Mouse (Mus musculus): ENCODE measurements around the gene Hmg20a. TPM values are rescaled to one million over a fixed set of nuclear protein-coding genes. Genes with fewer than 3 reads are reported as not detected.
A peak's percentile ranks its signal among the peaks of the same experiment; 100 is the strongest.

Gene Hmg20a
- polyA plus RNA-seq, 2 experiments: 9.5 to 9.6 TPM

GRCm38 (mm10) chr9:56439699-56440098 lies 21.3 kb downstream of the Hmg20a start:
- Histone ChIP-seq H3K4me1 (replicated peaks; ENCODE audit: control insufficient read depth in 2 of 2, insufficient read depth in 2 of 2, low read length in 1 of 2) (no peaks in the 10 kb centered on the region), H3K9me3 (ENCODE audit: control insufficient read depth, low read length) (no peaks in the 10 kb centered on the region), H3K4me3 (ENCODE audit: insufficient read depth in 1 of 2, low read depth in 2 of 2, low read length in 2 of 2) (no peak overlapping the region), H3K27ac (no peak overlapping the region), H3K36me3 (replicated peaks; ENCODE audit: control insufficient read depth, insufficient read depth, low read depth) (no peaks in the 10 kb centered on the region), H3K27me3 (ENCODE audit: control insufficient read depth, insufficient read depth, low read length) (no peaks in the 10 kb centered on the region), H3K9ac (replicated peaks) (no peak overlapping the region), H3K4me2 (ENCODE audit: low read depth) (no peak overlapping the region)
- 74% methylated on average over 7 of the region's 7 CpGs for WGBS (ENCODE audit: insufficient replicate concordance)
- ATAC-seq (ENCODE audit: insufficient read depth) (no peak), DNase-seq (ENCODE audit: low read depth in 3 of 3, low spot score in 3 of 3) (no peak)
- no peak for TF ChIP-seq EP300 (IDR thresholded peaks at IDR 0.05; ENCODE audit: low read depth)
- no peak for TF ChIP-seq CTCF (IDR thresholded peaks at IDR 0.05; ENCODE audit: low read depth)

- Histone ChIP-seq H3K4me2 (ENCODE audit: low read depth) (no peak overlapping the region), H3K27ac (no peak overlapping the region), H3K9me3 (ENCODE audit: control insufficient read depth, low read length) (no peaks in the 10 kb centered on the region), H3K4me1 (replicated peaks; ENCODE audit: control insufficient read depth in 2 of 2, insufficient read depth in 2 of 2, low read length in 1 of 2) (peaks cover 7 to 8% of the 10 kb centered on the region in 2 experiments), H3K27me3 (ENCODE audit: control insufficient read depth, insufficient read depth, low read length) (no peaks in the 10 kb centered on the region), H3K36me3 (replicated peaks; ENCODE audit: control insufficient read depth, insufficient read depth, low read depth) (no peaks in the 10 kb centered on the region), H3K9ac (replicated peaks) (no peak overlapping the region), H3K4me3 (ENCODE audit: insufficient read depth in 1 of 2, low read depth in 2 of 2, low read length in 2 of 2) (no peak overlapping the region)
- WGBS (ENCODE audit: insufficient replicate concordance): 74% methylated on average over 6 of the region's 6 CpGs
- ATAC-seq (ENCODE audit: insufficient read depth): no peak
- no peak for DNase-seq (ENCODE audit: low read depth in 3 of 3, low spot score in 3 of 3)
- no peak for TF ChIP-seq CTCF (IDR thresholded peaks at IDR 0.05; ENCODE audit: low read depth)
- no peak for TF ChIP-seq EP300 (IDR thresholded peaks at IDR 0.05; ENCODE audit: low read depth)
These were observed 33.2 kb downstream of the Hmg20a start for GRCm38 (mm10) chr9:56451570-56451969.

- Histone ChIP-seq H3K4me2 (ENCODE audit: low read depth) (peak overlapping the region; percentile 34), H3K9ac (replicated peaks) (no peak overlapping the region), H3K4me3 (ENCODE audit: insufficient read depth in 1 of 2, low read depth in 2 of 2, low read length in 2 of 2) (no peak overlapping the region), H3K9me3 (ENCODE audit: control insufficient read depth, low read length) (no peaks in the 10 kb centered on the region), H3K4me1 (replicated peaks; ENCODE audit: control insufficient read depth in 2 of 2, insufficient read depth in 2 of 2, low read length in 1 of 2) (peaks cover 7 to 8% of the 10 kb centered on the region in 2 experiments), H3K27me3 (ENCODE audit: control insufficient read depth, insufficient read depth, low read length) (no peaks in the 10 kb centered on the region), H3K36me3 (replicated peaks; ENCODE audit: control insufficient read depth, insufficient read depth, low read depth) (no peaks in the 10 kb centered on the region), H3K27ac (no peak overlapping the region)
- whole genome bisulfite sequencing (ENCODE audit: insufficient replicate concordance): 42% methylated on average over 2 of the region's 2 CpGs
- ATAC-seq (ENCODE audit: insufficient read depth) (peak; percentile 70), DNase-seq (ENCODE audit: low read depth in 3 of 3, low spot score in 3 of 3) (peak; percentile 11 to 22 (median 17))
- TF ChIP-seq CTCF (IDR thresholded peaks at IDR 0.05; ENCODE audit: low read depth): no peak
- no peak for TF ChIP-seq EP300 (IDR thresholded peaks at IDR 0.05; ENCODE audit: low read depth)
These were observed 34.8 kb downstream of the Hmg20a start for GRCm38 (mm10) chr9:56453038-56453815.

GRCm38 (mm10) chr9:56456426-56456825 lies 38.0 kb downstream of the Hmg20a start:
- Histone ChIP-seq H3K9me3 (ENCODE audit: control insufficient read depth, low read length) (no peaks in the 10 kb centered on the region), H3K4me1 (replicated peaks; ENCODE audit: control insufficient read depth in 2 of 2, insufficient read depth in 2 of 2, low read length in 1 of 2) (peaks cover 7% of the 10 kb centered on the region in 2 experiments), H3K9ac (replicated peaks) (no peak overlapping the region), H3K4me2 (ENCODE audit: low read depth) (no peak overlapping the region), H3K27ac (no peak overlapping the region), H3K36me3 (replicated peaks; ENCODE audit: control insufficient read depth, insufficient read depth, low read depth) (no peaks in the 10 kb centered on the region), H3K4me3 (ENCODE audit: insufficient read depth in 1 of 2, low read depth in 2 of 2, low read length in 2 of 2) (no peak overlapping the region), H3K27me3 (ENCODE audit: control insufficient read depth, insufficient read depth, low read length) (no peaks in the 10 kb centered on the region)
- ATAC-seq (ENCODE audit: insufficient read depth) (no peak), DNase-seq (ENCODE audit: low read depth in 3 of 3, low spot score in 3 of 3) (no peak)
- TF ChIP-seq EP300 (IDR thresholded peaks at IDR 0.05; ENCODE audit: low read depth): no peak
- TF ChIP-seq CTCF (IDR thresholded peaks at IDR 0.05; ENCODE audit: low read depth): no peak
- 73% methylated on average over 3 of the region's 3 CpGs for WGBS (ENCODE audit: insufficient replicate concordance)

GRCm38 (mm10) chr9:56460987-56461386 lies 42.6 kb downstream of the Hmg20a start:
- 58% methylated on average over 5 of the region's 5 CpGs for WGBS (ENCODE audit: insufficient replicate concordance)
- Histone ChIP-seq H3K27ac (no peak overlapping the region), H3K36me3 (replicated peaks; ENCODE audit: control insufficient read depth, insufficient read depth, low read depth) (no peaks in the 10 kb centered on the region), H3K4me1 (replicated peaks; ENCODE audit: control insufficient read depth in 2 of 2, insufficient read depth in 2 of 2, low read length in 1 of 2) (peaks cover 0 to 14% of the 10 kb centered on the region in 2 experiments; a peak in 1 of 4 replicates), H3K4me3 (ENCODE audit: insufficient read depth in 1 of 2, low read depth in 2 of 2, low read length in 2 of 2) (no peak overlapping the region), H3K9me3 (ENCODE audit: control insufficient read depth, low read length) (no peaks in the 10 kb centered on the region), H3K4me2 (ENCODE audit: low read depth) (no peak overlapping the region), H3K27me3 (ENCODE audit: control insufficient read depth, insufficient read depth, low read length) (no peaks in the 10 kb centered on the region), H3K9ac (replicated peaks) (no peak overlapping the region)
- ATAC-seq (ENCODE audit: insufficient read depth) (no peak), DNase-seq (ENCODE audit: low read depth in 3 of 3, low spot score in 3 of 3) (no peak)
- TF ChIP-seq CTCF (IDR thresholded peaks at IDR 0.05; ENCODE audit: low read depth): no peak

Data from liver, embryonic 14.5 days (tissue).